Mouse (Mus musculus) testis, postnatal 14 days (tissue): ENCODE results near the gene Retsat.

Source experiments
- DNase-seq: peaks from one replicate; pipeline ENCODE4 v3.0.0; 2021; ENCODE audit warnings: low spot score

The Retsat gene

GRCm38 (mm10) chr6:72597956-72598753, at the start of gene Retsat, which contains the start of gene Elmod3:
TSS of gene Retsat (plus strand) at chr6:72598475.
TSS of gene Elmod3 (minus strand) at chr6:72598413.
- DNase-seq = peak; percentile 90

GRCm38 (mm10) chr6:72549041-72549580, 49.2 kb upstream of the Retsat start:
- DNase-seq = no peak

- no peak for DNase-seq
These were observed 48.2 kb upstream of the Retsat start for GRCm38 (mm10) chr6:72550025-72550424.

DNA sequence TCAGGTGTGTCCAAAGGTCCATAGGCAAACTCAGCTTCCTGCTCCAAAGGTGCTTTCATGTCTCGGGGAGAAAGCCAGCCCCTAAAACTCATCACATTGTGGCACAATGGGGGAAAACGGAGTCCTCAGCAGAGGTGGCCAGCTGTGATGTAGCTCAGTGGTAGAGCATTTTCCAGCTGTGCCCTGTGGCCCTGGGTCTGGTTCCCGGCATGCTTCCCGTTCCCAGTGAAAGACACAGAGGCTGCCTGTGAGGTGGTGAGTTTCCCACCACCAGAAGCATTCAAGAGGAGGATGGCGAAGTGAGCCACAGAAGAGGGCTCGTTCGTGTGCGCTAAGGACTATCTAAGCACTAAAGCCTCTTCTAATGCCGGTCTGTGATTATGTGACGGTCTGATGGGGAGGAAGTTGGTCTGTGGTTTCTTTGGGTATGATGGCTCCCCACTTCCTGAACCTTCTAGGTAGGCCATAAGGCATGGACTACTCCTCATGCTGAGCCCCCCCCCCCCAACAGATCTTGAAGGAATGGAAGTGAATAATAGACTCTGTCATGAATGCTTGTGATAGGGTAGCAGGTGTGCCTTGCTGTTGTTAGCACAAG, 47.7 kb upstream of the Retsat start:
- no peak for DNase-seq

GRCm38 (mm10) chr6:72552171-72553078, 45.9 kb upstream of the Retsat start:
- DNase-seq = peak; percentile 66

- DNase-seq = no peak
These were observed 45.2 kb upstream of the Retsat start for GRCm38 (mm10) chr6:72553079-72553412.

DNA sequence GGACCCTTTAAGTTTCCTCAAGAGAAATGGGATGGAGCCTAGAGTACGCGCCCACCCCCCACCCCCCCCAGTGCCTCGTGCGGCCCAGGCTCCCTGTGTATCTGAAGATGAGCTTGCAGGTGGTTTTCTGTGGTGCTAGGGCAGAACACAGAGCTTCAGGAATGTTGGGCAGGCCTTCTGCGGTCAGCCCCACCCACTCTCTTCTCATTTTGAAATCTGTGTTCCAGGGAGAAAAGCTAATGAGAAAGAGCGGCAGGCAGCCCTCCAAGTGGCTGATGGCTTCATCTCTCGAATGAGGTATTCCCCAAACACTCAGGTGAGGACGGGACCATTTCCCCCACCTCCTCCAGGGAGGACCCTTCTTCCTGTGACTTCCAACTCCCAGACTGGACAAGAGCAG, 37.5 kb upstream of the Retsat start:
- DNase-seq = no peak

- no peak for DNase-seq
These were observed 35.8 kb upstream of the Retsat start for GRCm38 (mm10) chr6:72562486-72562885.

DNA sequence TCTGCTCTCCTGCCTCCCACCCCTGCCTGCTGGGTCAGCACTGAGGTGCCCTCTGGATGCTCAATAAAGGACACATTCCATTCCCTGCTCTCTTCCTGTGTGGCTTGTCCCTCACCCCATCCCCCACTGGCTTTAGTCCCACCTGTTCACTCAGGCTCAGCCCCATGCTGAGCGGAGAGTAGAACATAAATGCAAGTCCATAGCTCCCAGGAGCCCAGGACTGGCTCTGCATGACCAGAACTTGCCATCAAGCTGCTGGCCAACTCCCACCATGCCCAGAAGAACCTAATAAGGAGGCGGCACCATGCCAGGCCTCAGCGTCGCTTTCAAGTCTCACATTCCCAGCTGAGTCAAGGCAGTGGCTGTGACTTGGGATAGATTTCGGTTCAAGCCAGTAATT, 35.4 kb upstream of the Retsat start:
- no peak for DNase-seq

GRCm38 (mm10) chr6:72565506-72565905, 32.8 kb upstream of the Retsat start:
- DNase-seq = no peak

DNA sequence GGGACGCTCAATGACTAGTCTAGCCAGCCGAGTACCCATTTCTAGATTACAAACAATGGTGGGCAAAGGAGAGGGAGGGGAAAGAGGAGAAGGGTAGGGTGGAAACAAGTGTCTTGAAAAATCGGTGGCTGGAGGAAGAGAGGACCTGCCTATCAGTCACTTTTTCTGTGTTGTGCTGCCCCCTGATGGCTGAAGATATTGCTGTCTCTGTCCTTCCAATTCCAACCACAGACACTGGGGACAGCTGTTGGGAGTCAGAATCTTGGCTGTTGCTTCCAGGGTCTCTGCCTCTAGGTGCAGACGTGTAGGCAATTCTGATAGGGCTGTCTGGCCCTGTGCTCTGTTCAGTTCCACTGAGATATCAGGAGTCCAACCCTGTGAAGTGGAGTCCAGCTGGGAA, 32.2 kb upstream of the Retsat start:
- DNase-seq = peak; percentile 57

GRCm38 (mm10) chr6:72567508-72567907, 30.8 kb upstream of the Retsat start:
- DNase-seq = no peak

- no peak for DNase-seq
These were observed 29.5 kb upstream of the Retsat start for GRCm38 (mm10) chr6:72568736-72569135.

DNA sequence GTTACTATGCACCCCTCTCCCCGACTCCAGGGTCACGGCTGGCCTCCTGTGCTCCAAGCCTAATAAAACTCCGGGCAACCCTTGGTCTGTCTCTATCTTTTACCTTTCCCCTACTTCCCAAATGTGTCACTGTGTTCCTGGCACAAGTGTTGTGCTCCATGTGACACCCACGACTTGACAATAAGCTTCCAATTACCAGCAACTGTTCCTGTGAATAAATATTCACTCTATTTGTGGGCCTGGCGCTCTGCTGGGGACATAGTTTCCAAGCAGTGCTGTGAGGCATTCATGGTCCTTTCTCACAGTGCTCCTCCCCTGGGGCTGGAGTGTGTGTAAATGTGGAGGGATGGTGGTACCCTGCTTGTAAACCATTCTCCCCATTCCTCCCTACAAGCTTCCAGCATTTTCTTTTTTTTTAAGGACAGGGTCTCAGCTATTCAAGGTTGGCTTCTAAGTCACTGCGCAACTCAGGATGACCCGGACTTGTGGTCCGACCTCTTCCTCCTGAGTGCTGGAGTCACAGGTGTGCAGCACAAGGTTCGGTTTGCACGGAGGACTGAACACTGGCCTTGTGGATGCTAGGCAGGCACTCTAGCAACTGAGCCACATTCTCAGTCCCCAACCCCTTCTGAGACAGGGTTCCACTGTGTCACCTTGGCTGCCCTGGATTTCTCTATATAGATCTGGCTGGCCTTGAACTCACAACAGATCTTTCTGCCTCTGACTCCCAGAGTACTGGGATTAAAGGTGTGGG, 27.5 kb upstream of the Retsat start:
- DNase-seq = no peak

DNA sequence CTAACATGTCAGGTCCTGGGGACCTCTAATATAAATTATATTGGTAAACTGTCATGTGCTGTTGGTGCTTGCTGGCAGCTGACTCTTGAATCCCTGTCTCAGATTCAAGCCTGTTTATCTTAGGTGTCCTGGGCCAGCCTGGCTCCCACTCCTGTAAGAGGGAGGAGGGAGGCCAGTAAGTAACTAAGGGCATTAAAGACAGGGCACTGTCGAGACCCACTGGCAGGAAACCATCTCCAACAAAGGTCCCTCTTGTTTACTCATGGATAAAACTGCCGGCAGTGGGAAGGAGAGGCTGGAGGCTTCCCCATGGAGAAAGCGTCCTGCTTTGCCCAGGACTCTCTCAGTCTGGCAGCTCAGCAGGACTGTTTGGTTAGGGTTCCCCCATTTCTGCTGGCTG, 26.4 kb upstream of the Retsat start:
- DNase-seq = no peak

DNA sequence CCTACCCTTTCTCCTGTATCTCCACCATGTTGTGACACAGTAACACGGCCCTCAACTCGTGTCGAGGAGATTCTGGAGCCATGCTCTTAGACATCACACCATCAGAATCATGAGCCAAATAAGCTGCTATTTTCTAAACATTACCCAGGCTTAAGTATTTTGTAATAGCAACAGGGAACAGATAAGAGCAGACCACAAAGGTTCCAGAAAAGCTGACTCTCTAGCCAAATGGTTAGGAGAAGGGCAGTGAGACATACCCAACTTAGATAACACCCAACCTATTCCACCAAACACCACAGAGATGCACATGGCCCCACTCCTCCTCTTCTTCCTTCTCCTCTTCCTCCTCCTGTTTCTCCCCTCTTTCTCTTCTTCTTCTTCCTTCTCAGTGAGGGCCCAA, 22.2 kb upstream of the Retsat start:
- no peak for DNase-seq

DNA sequence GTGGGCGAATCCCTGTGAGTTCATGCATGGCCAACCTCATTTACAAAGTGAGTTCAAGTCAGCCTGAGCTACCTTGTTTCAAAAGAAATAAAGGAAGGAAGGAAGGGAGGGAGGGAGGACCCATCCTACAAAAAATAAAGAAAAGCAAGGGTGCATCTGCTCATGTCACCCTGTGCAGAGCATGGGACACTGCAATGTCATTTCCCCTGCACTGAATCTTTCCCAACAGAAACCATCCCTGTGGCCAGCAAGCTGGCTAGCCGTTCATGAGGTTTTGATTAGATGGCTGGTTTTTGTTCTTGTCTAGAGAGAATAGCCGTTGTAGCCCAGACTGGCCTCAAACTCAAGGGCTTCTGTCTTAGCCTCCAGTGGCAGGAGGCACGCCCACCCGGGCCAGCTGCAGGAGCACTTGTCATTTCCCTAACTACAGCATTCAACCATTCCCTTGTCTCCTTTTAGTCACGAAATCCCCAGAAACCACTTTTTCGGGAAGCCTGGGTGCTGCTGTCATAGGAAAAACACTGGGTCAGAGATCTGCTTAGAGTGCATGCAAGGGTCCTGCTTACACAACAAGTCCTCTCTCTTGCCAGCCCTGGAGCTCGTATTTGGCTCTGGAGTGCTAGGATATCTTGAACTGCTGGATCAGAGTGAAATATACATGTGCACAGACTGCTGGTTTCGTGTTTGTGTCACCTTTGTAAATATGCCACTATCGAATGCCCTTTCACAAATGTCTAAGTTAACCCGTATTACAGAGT, 16.5 kb upstream of the Retsat start:
- DNase-seq = no peak

DNA sequence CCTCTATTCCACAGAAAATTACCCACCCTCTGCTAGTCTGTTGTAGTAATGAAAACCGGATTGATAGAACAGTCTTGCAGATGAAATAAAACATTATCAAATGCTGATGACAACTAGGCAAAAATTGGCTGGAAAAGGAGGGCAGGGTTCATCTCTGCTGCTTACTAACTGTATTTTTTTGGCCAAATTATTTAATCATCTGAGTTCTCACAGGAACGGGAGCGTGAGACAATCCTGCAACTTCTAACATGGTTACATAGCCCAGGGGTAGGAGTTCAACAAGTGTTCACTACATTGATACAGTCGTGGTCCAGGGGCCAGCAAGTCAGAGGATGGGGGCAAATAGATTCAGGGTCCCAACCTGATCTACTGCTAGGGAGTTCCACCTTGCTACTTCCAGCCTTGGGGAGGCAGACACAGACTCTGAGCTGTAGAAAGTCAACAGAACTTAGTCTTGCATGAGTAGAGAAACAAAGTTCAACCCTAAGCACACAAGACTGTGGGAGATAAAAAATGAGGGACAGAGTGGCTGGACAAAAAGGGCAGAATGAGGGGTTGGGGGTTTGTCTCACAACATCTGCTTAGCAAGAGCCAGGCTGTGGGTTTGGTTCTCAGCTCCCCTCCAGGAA, 14.9 kb upstream of the Retsat start:
- no peak for DNase-seq

DNA sequence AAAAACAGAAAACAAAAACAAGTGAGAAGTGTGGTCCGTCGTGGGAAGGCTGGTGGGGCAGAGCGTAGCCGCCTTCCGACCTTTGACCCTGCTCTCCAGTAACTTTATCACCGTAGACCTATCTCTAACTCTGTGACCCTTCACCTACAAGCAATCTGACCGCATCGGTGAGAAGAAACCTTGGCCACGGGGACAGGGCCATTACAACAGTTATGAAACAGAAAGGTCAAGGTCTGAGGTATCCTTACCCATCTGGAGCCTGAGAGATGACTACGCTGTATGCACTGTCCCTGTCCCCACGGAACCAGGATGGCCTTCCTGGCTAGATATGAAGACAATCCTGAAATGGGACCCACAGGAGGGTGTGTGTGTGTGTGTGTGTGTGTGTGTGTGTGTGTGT, 14.1 kb upstream of the Retsat start:
- DNase-seq = no peak

GRCm38 (mm10) chr6:72586701-72587100, 11.6 kb upstream of the Retsat start:
- no peak for DNase-seq

DNA sequence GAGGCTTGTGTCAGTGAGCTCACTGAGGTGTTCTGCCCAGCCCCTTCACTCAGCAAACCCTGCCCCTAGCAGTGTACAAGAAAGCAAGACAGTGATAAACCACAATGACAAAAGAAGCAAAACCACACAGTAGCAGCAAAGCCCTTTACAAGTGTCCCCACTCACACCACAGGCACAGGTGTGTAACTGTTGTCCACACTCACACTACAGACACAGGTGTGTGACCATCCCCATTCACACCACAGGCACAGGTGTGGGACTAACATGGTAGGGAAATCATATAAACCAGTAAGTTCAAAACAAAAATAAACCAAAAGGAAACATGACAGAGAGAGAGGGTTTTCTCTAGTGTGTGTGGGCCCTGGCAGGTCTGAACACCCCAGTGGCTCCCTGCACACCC, 10.0 kb upstream of the Retsat start:
- no peak for DNase-seq
